Mouse (Mus musculus) heart, postnatal 0 days (tissue): ENCODE results near the gene Inpp5b.

Experiments used
- CTCF ChIP-seq: IDR thresholded peaks from 2 replicates; pipeline ENCODE4 v1.5.1; 2016; ENCODE audit warnings: antibody characterized with exemption, control low read depth, low read depth
- EP300 ChIP-seq: IDR thresholded peaks from 2 replicates; pipeline ENCODE4 v1.6.1; 2016; ENCODE audit warnings: antibody characterized with exemption, low read depth

GRCm38 (mm10) chr4:124719101-124719500 is 22.5 kb upstream of the Inpp5b start:
- TF ChIP-seq CTCF (no peak), EP300 (no peak)
